Mouse (Mus musculus): ENCODE results near the gene Fam171a2.

DNA sequence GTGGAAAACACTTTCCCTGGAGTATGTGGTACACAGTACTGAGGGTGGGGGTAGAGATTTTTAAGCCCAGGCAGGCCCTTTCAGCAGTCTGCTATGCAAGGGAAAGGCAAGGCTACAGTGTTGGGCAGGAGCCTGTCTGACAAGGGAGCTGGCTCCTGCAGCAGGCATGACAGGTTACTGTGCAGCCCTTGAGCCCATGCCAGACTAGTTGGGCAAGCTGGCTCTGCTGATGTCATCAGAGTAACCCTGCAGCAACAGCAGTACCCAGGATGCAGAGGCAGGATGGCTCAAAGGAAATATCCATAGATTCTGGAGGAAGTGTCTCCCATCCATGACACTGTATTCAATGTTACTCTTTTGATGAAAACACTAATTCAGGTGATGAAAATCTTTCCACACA lies 28.6 kb downstream of the Fam171a2 start:
- no peak for TF ChIP-seq POLR2A (IDR thresholded peaks at IDR 0.05; ENCODE audit: low read depth, low read length)
- TF ChIP-seq CTCF (IDR thresholded peaks at IDR 0.05; ENCODE audit: extremely low read depth, insufficient read length, insufficient replicate concordance, low read depth, low read length) = no peak

Measured in small intestine, adult 2 months (tissue).